Mouse (Mus musculus) kidney, embryonic 14.5 days (tissue): ENCODE measurements around the gene Mybbp1a. TPM values are rescaled to one million over a fixed set of nuclear protein-coding genes. Genes with fewer than 3 reads are reported as not detected.

Experiments
- ATAC-seq: fragments of 200-750 bp; cut with Nextera tagmentation; 2 replicates; pipeline ENCODE4 v1.8.0; 2017; ENCODE audit warnings: moderate number of reproducible peaks, mild to moderate bottlenecking, moderate TSS enrichment, moderate library complexity; ENCODE audit not compliant: low FRiP score, low TSS enrichment
- H3K27ac ChIP-seq: fragments of 300-500 bp; sonication (generic); 2 replicates; pipeline ENCODE4 v1.5.1; 2014; ENCODE audit warnings: low read depth, mild to moderate bottlenecking, low read length, moderate library complexity, mixed read lengths
- H3K27me3 ChIP-seq: fragments of 300-500 bp; sonication (generic); 2 replicates; pipeline ENCODE4 v1.6.1; 2014; ENCODE audit warnings: mild to moderate bottlenecking, low read length; ENCODE audit not compliant: control insufficient read depth, insufficient read depth
- H3K36me3 ChIP-seq: fragments of 300-500 bp; sonication (generic); 2 replicates; pipeline ENCODE4 v1.6.1; 2014; ENCODE audit warnings: low read length, mixed read lengths; ENCODE audit not compliant: control insufficient read depth, insufficient read depth
- H3K4me1 ChIP-seq: fragments of 300-500 bp; sonication (generic); 2 replicates; pipeline ENCODE4 v1.6.1; 2014; ENCODE audit warnings: low read length, mixed read lengths; ENCODE audit not compliant: control insufficient read depth, insufficient read depth
- H3K4me2 ChIP-seq: fragments of 300-500 bp; sonication (generic); replicated peaks from 2 replicates; pipeline ENCODE4 v1.6.1; 2014; ENCODE audit warnings: low read depth, mild to moderate bottlenecking, low read length
- H3K4me3 ChIP-seq: fragments of 300-500 bp; sonication (generic); 2 replicates; pipeline ENCODE4 v1.5.1; 2014; ENCODE audit warnings: mild to moderate bottlenecking, low read length
- H3K9ac ChIP-seq: fragments of 300-500 bp; sonication (generic); 2 replicates; pipeline ENCODE4 v1.6.1; 2014; ENCODE audit warnings: low read depth, mild to moderate bottlenecking, low read length, moderate library complexity
- H3K9me3 ChIP-seq: fragments of 300-500 bp; sonication (generic); 2 replicates; pipeline ENCODE4 v1.6.1; 2016; ENCODE audit warnings: low read length; ENCODE audit not compliant: control insufficient read depth
- WGBS: fragments of 180-500 bp; shearing (Covaris S2); extraction: QIAGEN DNeasy Blood & Tissue Kit; methylation state at CpG from one replicate; pipeline ENCODE4 v1.1.7; 2014; 5-methylcytosine and 5-hydroxymethylcytosine counted together
- polyA plus RNA-seq: library from polyadenylated mRNA; unstranded; fragments of >200 nt; fragmentation: Nextera tagmentation; extraction: Ambion mirVana; gene quantifications from 2 replicates; pipeline ENCODE4 v1.2.1, GENCODE M21; 2014

The Mybbp1a gene
- polyA plus RNA-seq, 1 experiment from 2014 or later, result 173 TPM

DNA sequence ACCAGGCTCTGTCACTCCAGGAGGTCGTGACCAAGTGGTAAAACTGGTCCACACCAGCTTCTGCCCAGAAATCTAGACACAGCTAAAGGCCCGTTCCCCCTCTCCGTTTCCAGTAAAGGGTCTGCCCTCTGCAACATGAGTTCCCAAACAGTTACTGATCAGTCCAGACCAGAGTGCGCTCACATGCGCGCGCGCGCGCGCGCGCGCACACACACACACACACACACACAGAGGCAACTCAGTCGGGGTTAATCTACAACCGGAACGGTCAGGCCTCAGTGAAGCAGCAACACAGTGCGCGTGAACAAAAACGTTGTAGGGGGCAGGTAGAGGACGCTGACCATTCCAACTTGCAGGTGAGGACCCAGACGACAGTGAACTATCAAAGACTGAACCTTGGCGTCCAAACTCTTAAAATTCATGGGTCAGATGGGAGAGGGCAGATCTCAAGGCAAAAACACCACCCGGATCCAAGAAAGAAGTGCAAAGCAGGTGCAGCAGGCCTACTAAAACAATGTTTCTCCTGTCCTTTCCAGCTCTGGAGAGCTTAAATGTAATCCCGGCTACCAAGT, 30.5 kb upstream of the Mybbp1a start:
- peak; percentile 41 for ATAC-seq
- Histone ChIP-seq H3K9me3 (no peaks in the 10 kb centered on the region), H3K36me3 (no peaks in the 10 kb centered on the region), H3K9ac (peak overlapping the region; percentile 93), H3K4me2 (peak overlapping the region; percentile 99), H3K4me1 (peaks cover 62% of the 10 kb centered on the region), H3K4me3 (peak overlapping the region; percentile 90), H3K27ac (peak overlapping the region; percentile 90), H3K27me3 (no peaks in the 10 kb centered on the region)
- 1% methylated on average over 25 of the region's 25 CpGs for WGBS

- H3K9me3 ChIP-seq, result no peaks in the 10 kb centered on the region
- no peaks in the 10 kb centered on the region for H3K36me3 ChIP-seq
- WGBS, result under 1% methylated on average over 83 of the region's 86 CpGs
- peaks cover 55% of the 10 kb centered on the region for H3K4me1 ChIP-seq
- H3K9ac ChIP-seq, result peak within 1 kb of the TSS; percentile 93
- peak within 1 kb of the TSS; percentile 90 for H3K4me3 ChIP-seq
- ATAC-seq, result peak; percentile 93
- H3K27ac ChIP-seq, result peak within 1 kb of the TSS; percentile 90
- H3K4me2 ChIP-seq, result peak within 1 kb of the TSS; percentile 99
- H3K27me3 ChIP-seq, result no peaks in the 10 kb centered on the region
These were observed 29.8 kb upstream of the Mybbp1a start, which contains the start of gene Smtnl2 for GRCm38 (mm10) chr11:72411093-72411921. Gene Smtnl2 (minus strand): TSS chr11:72411713.

DNA sequence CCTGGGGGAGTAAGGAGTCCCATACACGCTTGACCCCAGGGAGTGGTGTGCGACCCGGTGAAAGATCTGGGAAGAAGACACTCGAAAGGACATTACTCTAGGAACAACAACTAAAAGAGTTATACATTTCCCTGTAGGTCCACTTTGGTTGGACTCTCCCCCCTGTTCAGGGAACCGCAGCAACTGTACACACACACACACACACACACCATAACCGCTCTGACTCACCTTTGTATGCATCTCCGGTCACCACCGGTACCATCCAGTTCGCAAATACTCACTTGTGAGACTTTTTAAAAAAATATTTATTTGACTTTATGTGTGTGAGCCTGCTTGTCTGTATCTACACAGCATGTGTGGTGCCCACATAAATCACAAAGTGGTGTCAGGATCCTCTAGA, 29.2 kb upstream of the Mybbp1a start:
- Histone ChIP-seq H3K9me3 (no peaks in the 10 kb centered on the region), H3K36me3 (no peaks in the 10 kb centered on the region), H3K4me2 (peak overlapping the region; percentile 99), H3K27me3 (no peaks in the 10 kb centered on the region), H3K4me1 (peaks cover 48% of the 10 kb centered on the region), H3K4me3 (peak overlapping the region; percentile 90), H3K9ac (peak overlapping the region; percentile 93; the same call in 1 of the 2 replicates), H3K27ac (no peak overlapping the region)
- 24% methylated on average over 9 of the region's 9 CpGs for WGBS
- peak; percentile 13; the same call in 1 of the 2 replicates for ATAC-seq

GRCm38 (mm10) chr11:72413016-72413415, 28.1 kb upstream of the Mybbp1a start:
- Histone ChIP-seq H3K4me2 (no peak overlapping the region), H3K9me3 (no peaks in the 10 kb centered on the region), H3K9ac (no peak overlapping the region), H3K4me3 (no peak overlapping the region), H3K36me3 (no peaks in the 10 kb centered on the region), H3K4me1 (peaks cover 44% of the 10 kb centered on the region), H3K27ac (no peak overlapping the region), H3K27me3 (no peaks in the 10 kb centered on the region)
- 72% methylated on average over 7 of the region's 7 CpGs for WGBS
- ATAC-seq, result no peak

GRCm38 (mm10) chr11:72413601-72414190, 27.5 kb upstream of the Mybbp1a start:
- WGBS, result 41% methylated on average over 5 of the region's 5 CpGs
- peaks cover 41% of the 10 kb centered on the region; the same call in 1 of the 2 replicates for H3K4me1 ChIP-seq

GRCm38 (mm10) chr11:72415155-72415554, 26.0 kb upstream of the Mybbp1a start:
- WGBS, result 64% methylated on average over 8 of the region's 8 CpGs
- no peak overlapping the region for H3K4me3 ChIP-seq
- H3K4me1 ChIP-seq, result peaks cover 28% of the 10 kb centered on the region; the same call in 1 of the 2 replicates

More at GRCm38 (mm10) chr11:72413601-72414190, 27.5 kb upstream of the Mybbp1a start:
- Histone ChIP-seq H3K9ac (no peak overlapping the region), H3K4me3 (no peak overlapping the region), H3K9me3 (no peaks in the 10 kb centered on the region), H3K27ac (no peak overlapping the region), H3K36me3 (no peaks in the 10 kb centered on the region), H3K27me3 (no peaks in the 10 kb centered on the region), H3K4me2 (no peak overlapping the region)
- no peak for ATAC-seq

GRCm38 (mm10) chr11:72416666-72417065, 24.5 kb upstream of the Mybbp1a start:
- H3K27me3 ChIP-seq, result no peaks in the 10 kb centered on the region
- 82% methylated on average over 5 of the region's 5 CpGs for WGBS
- no peak overlapping the region for H3K4me3 ChIP-seq
- H3K4me1 ChIP-seq, result peaks cover 27% of the 10 kb centered on the region; the same call in 1 of the 2 replicates
- H3K4me2 ChIP-seq, result no peak overlapping the region
- no peak overlapping the region for H3K27ac ChIP-seq
- no peaks in the 10 kb centered on the region for H3K9me3 ChIP-seq
- H3K9ac ChIP-seq, result no peak overlapping the region
- no peak for ATAC-seq
- H3K36me3 ChIP-seq, result no peaks in the 10 kb centered on the region

More at GRCm38 (mm10) chr11:72415155-72415554, 26.0 kb upstream of the Mybbp1a start:
- Histone ChIP-seq H3K27me3 (no peaks in the 10 kb centered on the region), H3K9ac (no peak overlapping the region), H3K27ac (no peak overlapping the region), H3K4me2 (no peak overlapping the region), H3K9me3 (no peaks in the 10 kb centered on the region), H3K36me3 (no peaks in the 10 kb centered on the region)
- ATAC-seq, result no peak

DNA sequence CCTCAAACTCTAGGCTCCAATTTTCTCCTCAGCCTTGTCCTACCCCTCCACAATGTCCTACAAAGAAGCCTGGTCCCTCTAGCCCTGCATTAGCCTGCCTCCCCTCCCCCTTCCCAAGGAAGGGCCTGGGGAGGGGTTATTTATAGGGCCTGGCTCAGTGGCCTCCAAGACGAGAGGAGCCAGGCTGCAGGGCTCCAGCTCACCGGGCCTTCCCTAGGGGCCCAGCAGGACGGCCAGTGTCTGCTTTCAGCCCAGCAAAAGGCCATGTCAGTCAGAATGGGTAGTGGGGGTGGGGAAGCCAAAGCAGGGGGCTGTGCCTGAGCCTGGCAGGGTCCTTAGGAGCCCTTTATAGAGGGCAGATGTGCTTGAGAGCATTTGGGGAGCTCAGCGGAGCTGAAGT, 23.8 kb upstream of the Mybbp1a start:
- Histone ChIP-seq H3K4me2 (no peak overlapping the region), H3K27me3 (no peaks in the 10 kb centered on the region), H3K4me3 (no peak overlapping the region), H3K4me1 (peaks cover 23% of the 10 kb centered on the region; the same call in 1 of the 2 replicates), H3K9me3 (no peaks in the 10 kb centered on the region), H3K9ac (no peak overlapping the region), H3K27ac (no peak overlapping the region), H3K36me3 (no peaks in the 10 kb centered on the region)
- 21% methylated on average over 4 of the region's 4 CpGs for WGBS
- no peak for ATAC-seq
